Mouse (Mus musculus): ENCODE measurements around the gene 1500011B03Rik.
A peak's percentile ranks its signal among the peaks of the same experiment; 100 is the strongest.

1500011B03Rik gene

GRCm38 (mm10) chr5:114780912-114781311, 42.4 kb downstream of the 1500011B03Rik start:
- no peak for DNase-seq (ENCODE audit: low spot score)

- DNase-seq (ENCODE audit: low spot score): no peak
Measured at GRCm38 (mm10) chr5:114779956-114780489, 43.2 kb downstream of the 1500011B03Rik start.

- DNase-seq (ENCODE audit: low spot score): no peak
Measured at GRCm38 (mm10) chr5:114776174-114776573, 47.1 kb downstream of the 1500011B03Rik start.

GRCm38 (mm10) chr5:114775056-114775979, 48.0 kb downstream of the 1500011B03Rik start, which contains the start of gene Git2:
TSS of gene Git2 (minus strand) at chr5:114775517.
- DNase-seq (ENCODE audit: low spot score): no peak

GRCm38 (mm10) chr5:114774403-114775051, 48.7 kb downstream of the 1500011B03Rik start, which contains the start of gene Ankrd13a:
TSS of gene Ankrd13a (plus strand) at chr5:114774677.
- DNase-seq (ENCODE audit: low spot score): peak; percentile 90

- DNase-seq (ENCODE audit: low spot score): no peak
Measured at GRCm38 (mm10) chr5:114773780-114774179, 49.5 kb downstream of the 1500011B03Rik start.

- DNase-seq (ENCODE audit: low spot score): peak; percentile 97
Measured at GRCm38 (mm10) chr5:114773211-114773710, 50.0 kb downstream of the 1500011B03Rik start.

- DNase-seq (ENCODE audit: low spot score): peak; percentile 57
Measured at GRCm38 (mm10) chr5:114772456-114773203, 50.6 kb downstream of the 1500011B03Rik start.

- DNase-seq (ENCODE audit: low spot score): no peak
Measured at GRCm38 (mm10) chr5:114771796-114772195, 51.5 kb downstream of the 1500011B03Rik start.

GRCm38 (mm10) chr5:114769786-114770185, 53.5 kb downstream of the 1500011B03Rik start:
- DNase-seq (ENCODE audit: low spot score): no peak

GRCm38 (mm10) chr5:114767185-114767584, 56.1 kb downstream of the 1500011B03Rik start:
- DNase-seq (ENCODE audit: low spot score): no peak

GRCm38 (mm10) chr5:114766686-114767085, 56.6 kb downstream of the 1500011B03Rik start:
- DNase-seq (ENCODE audit: low spot score): no peak

- no peak for DNase-seq (ENCODE audit: low spot score)
Measured at GRCm38 (mm10) chr5:114764812-114765735, 58.2 kb downstream of the 1500011B03Rik start.

GRCm38 (mm10) chr5:114761980-114762379, 61.3 kb downstream of the 1500011B03Rik start:
- DNase-seq (ENCODE audit: low spot score): no peak

- DNase-seq (ENCODE audit: low spot score): no peak
Measured at GRCm38 (mm10) chr5:114759536-114760090, 63.7 kb downstream of the 1500011B03Rik start.
